Mouse (Mus musculus): ENCODE results near the gene Sipa1.
"Not testable (repeated sequence)": the region's sequence is repeated elsewhere in the genome, so short reads cannot be mapped to it uniquely, and the experiment has no call there.

Sipa1 gene

DNA sequence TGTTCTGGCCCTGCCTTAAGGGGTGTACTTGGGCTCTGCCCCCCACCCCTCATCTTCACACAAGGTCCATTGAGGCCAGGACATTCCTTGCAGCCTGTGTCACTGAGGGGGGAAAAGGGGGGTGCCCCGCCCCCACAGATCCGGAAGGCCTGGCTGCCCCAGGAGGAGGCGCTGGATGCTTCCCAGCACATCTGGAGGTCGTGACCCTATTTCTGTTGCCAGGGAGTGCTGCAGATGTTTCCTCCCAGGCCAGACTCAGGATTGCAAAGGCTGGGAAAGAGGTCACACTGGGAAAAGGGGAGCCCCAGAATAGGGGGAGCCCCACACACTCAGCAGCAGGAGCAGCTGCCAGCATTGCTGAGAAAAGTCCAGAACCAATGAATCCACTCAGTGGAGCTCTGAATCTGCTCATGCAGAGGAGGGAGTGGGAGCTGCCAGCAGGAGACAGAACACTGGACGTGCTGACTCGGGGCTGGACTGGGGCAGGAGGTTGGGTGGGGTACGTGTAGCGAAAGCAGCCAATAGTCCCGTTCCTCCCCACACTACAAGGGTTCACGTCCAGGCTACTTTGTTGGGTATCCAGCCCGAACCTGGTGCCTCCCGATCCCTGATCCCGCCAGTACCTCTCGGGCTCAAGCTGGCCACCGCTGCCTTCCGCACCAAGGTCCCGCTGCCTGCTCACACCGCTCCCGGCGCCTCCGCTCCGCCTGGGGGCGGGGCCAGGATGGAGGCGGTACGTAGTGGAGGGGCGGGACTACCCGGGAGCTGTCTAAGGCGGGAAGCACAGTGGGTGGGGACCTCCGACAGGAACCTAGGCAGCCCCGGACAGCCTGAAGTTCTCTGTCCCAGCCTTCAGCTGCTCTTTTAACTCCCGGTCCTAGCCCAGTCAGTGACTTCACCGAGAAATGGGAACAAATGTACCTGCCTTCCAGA lies at the start of gene Sipa1:
Gene Sipa1, minus strand, starts transcription at position 727 of the 933 bp plus-strand sequence.
- peak; percentile 94 for DNase-seq (ENCODE audit: low spot score)

- DNase-seq (ENCODE audit: low spot score), result no peak
Observed at GRCm38 (mm10) chr19:5713255-5713654, 49.7 kb upstream of the Sipa1 start.

DNA sequence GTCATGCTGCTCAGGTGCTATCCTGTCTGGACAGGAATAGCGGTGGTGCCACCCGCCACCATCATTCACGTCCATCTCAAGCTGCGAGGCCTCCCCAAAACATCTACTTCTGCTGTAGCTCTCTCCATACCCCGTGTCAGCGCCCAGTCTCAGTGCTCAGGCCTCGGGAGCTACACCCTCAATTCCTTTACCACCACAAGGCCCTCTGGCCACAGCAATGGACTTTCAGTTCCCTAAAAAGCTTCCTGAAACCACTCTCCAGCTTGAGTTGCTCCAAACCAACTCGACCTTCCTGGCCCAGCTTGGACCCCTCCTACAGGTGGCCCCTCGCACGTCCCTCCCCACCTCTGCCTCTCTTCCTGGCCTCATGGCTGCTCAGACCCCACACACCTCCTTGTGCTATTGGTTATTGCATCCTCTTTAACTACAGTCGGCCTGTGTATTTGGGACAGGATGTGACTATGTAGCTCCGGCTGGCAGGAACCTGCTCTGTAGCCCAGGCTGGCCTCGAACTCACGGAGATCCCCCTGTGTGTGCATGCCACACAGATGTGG lies 48.5 kb upstream of the Sipa1 start:
- DNase-seq (ENCODE audit: low spot score), result no peak

- no peak for DNase-seq (ENCODE audit: low spot score)
Observed at GRCm38 (mm10) chr19:5711218-5711617, 47.7 kb upstream of the Sipa1 start.

DNA sequence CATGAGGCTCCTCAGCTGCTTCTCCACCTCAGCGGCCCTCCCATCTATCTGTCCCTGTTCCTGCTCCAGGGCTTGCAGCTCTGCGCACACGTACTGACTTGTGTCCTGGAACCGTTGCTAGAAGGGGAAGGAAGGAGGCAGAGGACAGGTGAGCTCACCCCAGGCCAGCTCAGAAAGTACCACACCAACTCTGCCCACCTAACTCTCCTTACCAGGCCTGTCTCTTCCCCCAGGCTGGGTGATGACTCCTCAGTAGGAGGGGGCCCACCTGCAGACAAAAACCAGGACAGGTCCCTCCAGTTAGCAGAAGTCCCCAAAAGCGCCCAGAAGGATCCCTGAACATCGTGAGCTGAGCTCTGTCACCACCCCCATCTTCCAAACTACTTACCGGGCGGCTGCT lies 47.1 kb upstream of the Sipa1 start:
- no peak for DNase-seq (ENCODE audit: low spot score)

GRCm38 (mm10) chr19:5710068-5710467 lies 46.6 kb upstream of the Sipa1 start:
- DNase-seq (ENCODE audit: low spot score), result no peak

DNA sequence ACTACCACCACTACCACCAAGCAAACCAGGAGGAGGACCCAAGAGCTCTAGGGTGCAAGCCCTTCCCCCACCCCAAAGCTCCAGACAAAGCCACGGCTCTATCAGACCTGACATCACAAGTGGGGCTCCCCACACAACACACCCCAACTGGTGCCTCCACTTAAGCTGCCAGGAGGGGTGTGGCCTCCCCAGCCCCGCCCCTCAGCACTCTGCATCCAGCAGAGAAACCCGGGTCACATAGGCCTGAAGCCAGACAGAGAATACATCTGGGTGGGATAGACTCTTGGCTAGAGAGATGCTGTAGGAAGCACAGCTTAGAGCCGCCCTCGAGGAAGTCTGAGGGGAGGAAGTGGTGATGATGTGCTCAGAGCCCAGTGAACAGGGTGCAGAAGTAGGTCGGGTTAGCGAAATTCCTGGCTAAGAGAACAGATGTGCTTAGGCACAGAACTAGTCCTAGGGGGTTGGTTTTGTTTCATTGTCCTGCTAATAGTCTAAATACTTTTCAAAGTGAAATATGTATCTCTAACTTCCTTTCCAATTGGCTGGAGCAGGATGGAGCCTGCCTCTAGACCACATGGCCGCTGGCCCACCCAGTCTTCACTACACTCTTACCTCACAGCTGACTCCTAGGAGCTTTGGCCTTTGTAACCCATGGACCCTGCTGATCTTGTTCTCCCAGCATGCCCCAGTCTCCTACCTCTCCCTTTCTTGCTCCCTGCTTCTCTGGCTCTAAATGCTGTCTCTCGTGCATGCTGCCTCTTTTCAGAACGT lies 41.5 kb upstream of the Sipa1 start:
- no peak for DNase-seq (ENCODE audit: low spot score)

DNA sequence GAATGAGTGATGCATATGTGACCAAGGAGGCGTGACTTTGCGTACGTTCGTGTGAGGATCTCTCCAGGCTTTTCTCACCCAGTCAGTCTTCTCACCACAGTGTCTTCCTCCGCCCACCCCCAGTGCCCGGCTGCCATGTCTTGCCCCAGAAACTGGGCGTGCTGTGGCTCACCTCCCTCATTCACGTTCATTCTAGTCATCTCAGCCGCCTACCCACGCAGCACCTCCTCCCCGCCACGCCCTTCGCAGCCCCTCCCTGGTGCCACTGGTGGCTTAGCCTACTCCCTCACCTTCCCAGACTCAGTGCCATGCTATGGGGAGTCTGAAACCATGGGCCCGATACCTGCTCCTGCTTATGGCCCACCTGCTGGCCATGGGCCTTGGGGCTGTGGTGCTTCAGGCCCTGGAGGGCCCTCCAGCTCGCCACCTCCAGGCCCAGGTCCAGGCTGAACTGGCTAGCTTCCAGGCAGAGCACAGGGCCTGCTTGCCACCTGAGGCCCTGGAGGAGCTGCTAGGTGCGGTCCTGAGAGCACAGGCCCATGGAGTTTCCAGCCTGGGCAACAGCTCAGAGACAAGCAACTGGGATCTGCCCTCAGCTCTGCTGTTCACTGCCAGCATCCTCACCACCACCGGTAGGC lies 40.8 kb upstream of the Sipa1 start, which contains the start of gene Kcnk7:
Gene Kcnk7, plus strand, starts transcription at position 205 of the 638 bp plus-strand sequence.
- no peak for DNase-seq (ENCODE audit: low spot score)

DNA sequence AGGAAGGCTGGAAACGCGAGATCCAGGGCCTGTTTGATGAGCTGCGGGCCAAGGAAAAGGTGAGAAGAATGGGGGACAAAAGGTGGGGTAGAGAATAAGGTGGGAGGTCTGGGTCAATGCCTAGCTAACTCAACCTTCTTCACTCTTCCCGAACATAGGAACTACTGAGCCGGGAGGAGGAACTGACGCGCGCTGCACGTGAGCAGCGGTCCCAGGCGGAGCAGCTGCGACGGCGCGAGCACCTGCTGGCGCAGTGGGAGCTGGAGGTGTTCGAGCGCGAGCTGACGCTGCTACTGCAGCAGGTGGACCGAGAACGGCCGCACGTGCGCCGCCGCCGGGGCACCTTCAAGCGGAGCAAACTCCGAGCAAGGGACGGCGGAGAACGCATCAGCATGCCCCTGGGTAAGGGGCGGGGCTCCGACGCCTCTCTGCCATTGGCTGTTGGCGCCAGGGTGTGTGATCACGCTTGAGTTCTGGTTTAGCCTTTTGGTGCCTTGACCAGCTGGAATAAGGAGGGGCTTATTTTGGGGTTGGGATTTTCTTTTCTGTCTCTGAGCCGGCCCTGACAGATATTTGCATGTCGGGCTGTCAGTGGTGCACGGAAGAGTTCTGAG lies 32.4 kb upstream of the Sipa1 start:
- DNase-seq (ENCODE audit: low spot score), result no peak

DNA sequence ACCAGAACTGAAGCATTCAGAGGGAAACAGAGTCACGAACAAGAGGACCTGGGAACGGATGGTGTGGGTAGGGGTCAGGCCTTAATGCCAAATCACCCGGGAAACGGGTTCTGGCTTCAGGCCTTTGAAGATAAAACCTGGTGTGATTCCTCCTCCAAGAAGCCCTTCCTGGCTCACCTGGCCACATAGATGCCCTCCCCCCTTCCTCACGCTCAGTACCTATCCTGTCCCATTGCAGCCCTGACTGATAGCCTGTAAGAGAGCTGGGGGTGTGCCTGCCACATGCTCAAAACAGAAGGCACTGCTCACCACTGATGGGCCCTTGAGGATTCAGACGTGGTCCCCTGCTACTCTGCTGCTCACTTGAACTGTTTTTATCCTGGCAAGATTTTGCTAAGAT lies 30.3 kb upstream of the Sipa1 start:
- no peak for DNase-seq (ENCODE audit: low spot score)

DNA sequence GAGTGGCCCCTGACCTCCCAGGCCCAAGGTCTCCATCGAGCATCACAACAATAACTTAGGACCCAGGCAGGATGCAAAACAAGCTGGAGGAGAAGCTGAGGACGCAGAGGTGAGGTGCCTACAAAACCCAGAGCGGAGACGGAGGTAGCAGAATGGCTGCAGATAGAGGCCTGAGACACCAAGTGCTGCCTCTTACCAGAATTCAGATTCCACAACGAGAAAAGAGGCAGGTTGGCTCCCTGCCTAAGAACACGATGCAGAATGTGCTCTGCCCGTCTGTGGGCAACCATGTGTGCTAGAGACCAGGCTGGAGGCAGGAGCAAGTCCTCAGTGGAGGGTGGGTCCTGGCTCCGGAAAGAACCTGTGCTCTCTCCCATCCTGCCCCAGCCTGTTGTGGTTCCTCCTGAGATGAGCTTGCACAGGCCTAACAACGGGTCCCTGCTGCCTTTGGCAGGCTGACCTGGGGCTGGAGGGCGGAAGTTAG lies 29.4 kb upstream of the Sipa1 start:
- no peak for DNase-seq (ENCODE audit: low spot score)

- no peak for DNase-seq (ENCODE audit: low spot score)
Observed at GRCm38 (mm10) chr19:5692086-5692912, 28.8 kb upstream of the Sipa1 start.

DNA sequence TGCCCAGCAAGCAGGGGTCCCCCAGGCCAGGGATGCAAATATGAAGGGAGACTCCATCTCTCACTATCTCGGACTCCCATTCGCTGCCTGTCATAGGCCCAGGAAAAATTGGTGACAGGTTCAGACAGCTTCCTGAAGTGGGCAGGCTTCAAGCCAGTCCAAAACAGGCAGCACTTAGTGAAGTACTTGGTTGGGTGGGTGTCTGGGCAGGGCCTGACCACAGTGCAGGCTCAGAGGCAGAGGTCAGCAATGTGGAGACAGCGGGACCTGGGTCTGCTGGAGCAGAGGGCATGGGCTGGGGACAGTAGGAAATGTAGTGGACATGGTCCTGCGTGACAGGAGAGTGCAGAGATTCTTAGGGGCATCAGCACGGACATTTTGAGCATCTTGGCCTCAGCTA lies 28.1 kb upstream of the Sipa1 start:
- no peak for DNase-seq (ENCODE audit: low spot score)

- no peak for DNase-seq (ENCODE audit: low spot score)
Observed at GRCm38 (mm10) chr19:5690343-5690735, 26.8 kb upstream of the Sipa1 start.

GRCm38 (mm10) chr19:5689565-5690342 lies 26.2 kb upstream of the Sipa1 start:
- DNase-seq (ENCODE audit: low spot score), result peak; percentile 95

DNA sequence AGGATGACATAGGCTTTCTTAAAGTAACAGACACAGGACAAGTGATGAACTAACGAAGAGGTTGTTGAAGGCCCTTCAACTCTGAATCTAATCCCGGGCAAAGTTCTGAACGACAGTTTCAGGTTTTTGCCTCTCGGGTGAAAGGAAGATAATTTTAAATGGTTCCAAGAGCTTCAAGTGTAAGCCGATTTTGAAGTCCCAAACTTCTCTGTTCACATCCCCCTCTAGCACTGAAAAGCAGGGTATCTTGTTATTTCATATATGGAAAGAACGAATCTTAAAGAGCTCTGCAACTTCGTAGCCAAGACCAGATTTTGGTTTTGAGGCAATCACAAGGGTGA lies 25.6 kb upstream of the Sipa1 start:
- DNase-seq (ENCODE audit: low spot score), result no peak

- peak; percentile 98 for DNase-seq (ENCODE audit: low spot score)
Observed at GRCm38 (mm10) chr19:5688200-5689087, 24.9 kb upstream of the Sipa1 start, which contains the start of the genes Map3k11 and Pcnx3. TSS of gene Map3k11 (plus strand) at chr19:5688742. TSS of gene Pcnx3 (minus strand) at chr19:5688908.

DNA sequence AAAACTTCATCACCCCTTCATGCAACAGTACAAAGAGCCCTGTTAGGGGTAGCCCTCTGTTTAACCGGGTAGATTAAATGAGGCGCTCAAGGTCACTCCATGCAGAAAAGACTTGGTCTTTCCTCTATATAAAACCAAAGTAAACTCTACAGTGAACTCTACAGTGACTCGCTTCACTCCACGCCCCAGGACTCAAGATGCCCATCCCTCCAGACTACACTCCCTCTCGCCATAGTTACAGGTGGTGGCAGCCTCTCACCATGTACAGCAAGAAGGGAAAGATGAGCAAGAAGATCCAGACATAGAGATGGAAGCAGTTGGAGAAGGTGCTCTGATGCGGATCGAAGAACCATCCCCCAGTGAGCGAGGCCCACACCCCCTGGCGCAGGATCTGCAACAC lies 24.2 kb upstream of the Sipa1 start:
- DNase-seq (ENCODE audit: low spot score), result no peak

- not testable (repeated sequence) for DNase-seq (ENCODE audit: low spot score)
Observed at GRCm38 (mm10) chr19:5686954-5687353, 23.4 kb upstream of the Sipa1 start.
